Mouse (Mus musculus) E14TG2a.4 (cell line): ENCODE data around the gene Grm8.

Experiments
- CTCF ChIP-seq: conservative IDR thresholded peaks from 2 replicates; pipeline ENCODE4 v1.5.1; 2014; ENCODE audit warnings: low read length
- NANOG ChIP-seq: IDR thresholded peaks from 2 replicates; pipeline ENCODE4 v1.6.1; 2014; ENCODE audit warnings: borderline replicate concordance, low read length, mixed read lengths

- no peak for TF ChIP-seq CTCF
- TF ChIP-seq NANOG: no peak
Observed at GRCm38 (mm10) chr6:28017653-28018052, 117.3 kb downstream of the Grm8 start.
